In genomic region chr17:64622352-64622886, GRCm38 (mm10) we compare ENCODE assay signal across 10 mouse cellular contexts. TPM values are rescaled to one million over a fixed set of nuclear protein-coding genes. Genes with fewer than 3 reads are reported as not detected.
DNase-seq lines count a peak whose midpoint lies in the region; TF ChIP-seq lines count a peak whose summit lies in the region.
"Had no signal": no experiment of that assay in that cellular context is flagged by ENCODE, and none has a peak within 500 bp of the region (broad histone marks: within the 10 kb centered on the region; RNA-seq: fewer than 3 reads in every experiment).

No protein-coding gene starts in this region.

- H3K4me3 ChIP-seq in brown adipose tissue, adult 24 weeks (ENCODE audit: insufficient read depth, low read depth, low read length) = peak overlapping the region; percentile 52
- no peak overlapping the region for H3K4me3 ChIP-seq in kidney, adult 2 months (ENCODE audit: insufficient read depth, low read depth, low read length)
- H3K4me3 ChIP-seq: forebrain, embryonic 15.5 days; liver, embryonic 13.5 days had no signal

- 83% methylated on average over 11 of the region's 11 CpGs for WGBS in kidney, adult 2 months

- H3K27me3 ChIP-seq in kidney, adult 2 months (replicated peaks; ENCODE audit: control insufficient read depth, insufficient read depth, low read length) = no peaks in the 10 kb centered on the region
- H3K27me3 ChIP-seq: forebrain, embryonic 15.5 days; liver, embryonic 13.5 days had no signal

- no peak for TF ChIP-seq POLR2A in kidney, adult 2 months (IDR thresholded peaks at IDR 0.05; ENCODE audit: low read depth, low read length)

- no peak for TF ChIP-seq CTCF in kidney, adult 2 months (conservative IDR thresholded peaks at IDR 0.05; ENCODE audit: insufficient read depth, insufficient read length, low read depth, low read length)

- peaks cover 17% of the 10 kb centered on the region for H3K4me1 ChIP-seq in brown adipose tissue, adult 24 weeks (ENCODE audit: control insufficient read depth, insufficient read depth, insufficient read length, low read length)
- H3K4me1 ChIP-seq in kidney, adult 2 months (ENCODE audit: control insufficient read depth, insufficient read depth, low read length) = peaks cover 22% of the 10 kb centered on the region; the same call in 1 of the 2 replicates

- H3K27ac ChIP-seq in brown adipose tissue, adult 24 weeks (replicated peaks; ENCODE audit: low read depth, low read length) = peak overlapping the region; percentile 98
- H3K27ac ChIP-seq in kidney, adult 2 months (ENCODE audit: insufficient read depth, low read depth, low read length) = peak overlapping the region; percentile 7; the same call in 1 of the 2 replicates
- H3K27ac ChIP-seq: forebrain, embryonic 15.5 days; liver, embryonic 13.5 days had no signal

- peaks cover 2% of the 10 kb centered on the region; the same call in 1 of the 2 replicates for H3K36me3 ChIP-seq in kidney, adult 2 months (ENCODE audit: control insufficient read depth, insufficient read depth, low read length)
- H3K36me3 ChIP-seq: forebrain, embryonic 15.5 days had no signal

- peak; percentile 70 to 88 for DNase-seq in adrenal gland, adult (ENCODE audit: inconsistent age in 2 of 2, low spot score in 1 of 2)
- DNase-seq in adrenal gland, postnatal 4 days (ENCODE audit: low spot score in 2 of 2) = no peak
- DNase-seq in kidney, adult 2 months = peak; percentile 74
- DNase-seq in lung, postnatal 25 days (ENCODE audit: low spot score) = peak; percentile 74
- no peak for DNase-seq in thymus, postnatal 36 days
- no peak for DNase-seq in ovary, postnatal 14 days (ENCODE audit: low spot score)
- DNase-seq in testis, postnatal 14 days (ENCODE audit: low spot score) = no peak
- DNase-seq: liver, embryonic 13.5 days had no signal

RNA-seq across cellular contexts. Expression of gene Man2a1, which starts 21.9 kb away (rescaled TPM):
- 100 to 1,000 TPM; 118 to 124 TPM for total RNA-seq in adrenal gland, postnatal 4 days (2021)
- polyA plus RNA-seq in brown adipose tissue, adult 24 weeks (2012; ENCODE audit: insufficient read depth, insufficient read length, missing spikeins) = 12.7 TPM in 2 replicates
- polyA plus RNA-seq in kidney, adult 2 months (2012; rRNA removed) = 25.6 and 27.3 TPM in 2 replicates

Comparison
In these comparisons a context has a peak if more than half of its experiments do, and no peak if none do; other contexts are left out.
1. DNase-seq: peak in adrenal gland, adult (2 of 2), kidney, adult 2 months (single experiment) and lung, postnatal 25 days (single experiment); none in adrenal gland, postnatal 4 days (0 of 2), thymus, postnatal 36 days (0 of 2), ovary, postnatal 14 days (single experiment) and testis, postnatal 14 days (single experiment).